Mouse (Mus musculus) midbrain, postnatal 0 days (tissue): ENCODE results near the gene Myh11. TPM values are rescaled to one million over a fixed set of nuclear protein-coding genes. Genes with fewer than 3 reads are reported as not detected.

Source experiments
- ATAC-seq: fragments of 200-750 bp; cut with Nextera tagmentation; 2 replicates; pipeline ENCODE4 v1.8.0; 2017; ENCODE audit warnings: moderate number of reproducible peaks, mild to moderate bottlenecking, moderate TSS enrichment, moderate library complexity; ENCODE audit not compliant: low FRiP score
- DNase-seq: peaks from one replicate; pipeline ENCODE4 v3.0.0-alpha.2; 2015; ENCODE audit warnings: low spot score
- H3K27ac ChIP-seq: fragments of 300-500 bp; sonication (generic); 2 replicates; pipeline ENCODE4 v1.5.1; 2014; ENCODE audit warnings: low read depth, mild to moderate bottlenecking, low read length, mixed read lengths
- H3K27me3 ChIP-seq: fragments of 300-500 bp; sonication (generic); 2 replicates; pipeline ENCODE4 v1.6.1; 2014; ENCODE audit warnings: low read length, control low read depth, mixed read lengths; ENCODE audit not compliant: insufficient read depth
- H3K36me3 ChIP-seq: fragments of 300-500 bp; sonication (generic); 2 replicates; pipeline ENCODE4 v1.6.1; 2014; ENCODE audit warnings: low read length, control low read depth, mixed read lengths; ENCODE audit not compliant: insufficient read depth
- H3K4me1 ChIP-seq: fragments of 300-500 bp; sonication (generic); 2 replicates; pipeline ENCODE4 v1.6.1; 2014; ENCODE audit warnings: mild to moderate bottlenecking, control low read depth, antibody characterized with exemption, low read length, mixed read lengths; ENCODE audit not compliant: insufficient read depth
- H3K4me2 ChIP-seq: fragments of 300-500 bp; sonication (generic); 2 replicates; pipeline ENCODE4 v1.6.1; 2014; ENCODE audit warnings: low read depth, mild to moderate bottlenecking, low read length, mixed read lengths; ENCODE audit not compliant: poor library complexity, severe bottlenecking
- H3K4me3 ChIP-seq: fragments of 300-500 bp; sonication (generic); 2 replicates; pipeline ENCODE4 v1.5.1; 2014; ENCODE audit warnings: low read depth, mild to moderate bottlenecking, low read length, moderate library complexity
- H3K9ac ChIP-seq: fragments of 300-500 bp; sonication (generic); replicated peaks from 2 replicates; pipeline ENCODE4 v1.6.1; 2014; ENCODE audit warnings: mild to moderate bottlenecking, low read length, moderate library complexity, mixed read lengths; ENCODE audit not compliant: poor library complexity, severe bottlenecking
- H3K9me3 ChIP-seq: fragments of 300-500 bp; sonication (generic); 2 replicates; pipeline ENCODE4 v1.6.1; 2016; ENCODE audit warnings: low read length, control low read depth
- CTCF ChIP-seq: IDR thresholded peaks from 2 replicates; pipeline ENCODE4 v1.5.1; 2016; ENCODE audit warnings: antibody characterized with exemption, mild to moderate bottlenecking
- WGBS: fragments of 180-500 bp; shearing (Covaris S2); extraction: QIAGEN DNeasy Blood & Tissue Kit; methylation state at CpG from one replicate; pipeline ENCODE4 v1.1.7; 2014; 5-methylcytosine and 5-hydroxymethylcytosine counted together
- polyA plus RNA-seq: library from polyadenylated mRNA; unstranded; fragments of >200 nt; fragmentation: Nextera tagmentation; extraction: Ambion mirVana; gene quantifications from 2 replicates; pipeline ENCODE4 v1.2.1, GENCODE M21; 2015
- total RNA-seq: library from RNA; depleted of rRNA; stranded (reverse); fragments of >200 nt; gene quantifications from 2 replicates; pipeline ENCODE4 v1.2.3, GENCODE M21; 2014

The Myh11 gene
- total and polyA plus RNA-seq, 2 experiments from 2014 or later: 0.62 to 0.82 TPM

- TF ChIP-seq CTCF: no peak
- ATAC-seq (no peak), DNase-seq (no peak)
- 51% methylated on average over 9 of the region's 9 CpGs for WGBS
- Histone ChIP-seq H3K9me3 (no peaks in the 10 kb centered on the region), H3K36me3 (no peaks in the 10 kb centered on the region), H3K4me1 (no peaks in the 10 kb centered on the region), H3K27ac (no peak overlapping the region), H3K4me3 (no peak overlapping the region), H3K4me2 (no peak overlapping the region), H3K27me3 (no peaks in the 10 kb centered on the region), H3K9ac (no peak overlapping the region)
These were observed 96.8 kb downstream of the Myh11 start for GRCm38 (mm10) chr16:14194164-14194950.

DNA sequence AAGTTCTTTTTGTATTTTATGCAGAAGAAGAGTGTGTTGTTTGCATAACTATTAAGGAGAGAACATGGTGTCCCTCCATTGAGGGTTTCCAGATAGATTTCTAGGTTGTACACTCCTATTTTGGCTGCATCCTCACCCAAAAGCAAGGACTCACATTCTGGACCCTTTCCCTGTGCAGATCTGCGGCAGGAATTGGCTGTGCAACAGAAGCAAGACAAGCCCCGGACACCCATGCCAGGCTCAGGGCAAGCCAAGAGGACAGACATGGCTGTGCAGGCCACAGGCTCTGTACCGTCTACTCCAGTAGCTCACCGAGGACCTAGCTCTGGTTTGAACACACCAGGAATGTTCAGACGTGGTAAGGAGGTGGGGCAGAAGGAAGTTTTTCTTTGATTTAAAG lies 105.7 kb downstream of the Myh11 start:
- no peak for DNase-seq
- Histone ChIP-seq H3K4me1 (no peaks in the 10 kb centered on the region), H3K9ac (no peak overlapping the region), H3K36me3 (no peaks in the 10 kb centered on the region), H3K4me3 (no peak overlapping the region), H3K9me3 (no peaks in the 10 kb centered on the region), H3K4me2 (no peak overlapping the region), H3K27ac (no peak overlapping the region), H3K27me3 (no peaks in the 10 kb centered on the region)
- WGBS: 93% methylated on average over 5 of the region's 5 CpGs
- no peak for TF ChIP-seq CTCF
- no peak for ATAC-seq

- no peaks in the 10 kb centered on the region for H3K27me3 ChIP-seq
- no peaks in the 10 kb centered on the region for H3K4me1 ChIP-seq
- DNase-seq (peak; percentile 21), ATAC-seq (no peak)
- no peak overlapping the region for H3K27ac ChIP-seq
- no peaks in the 10 kb centered on the region for H3K36me3 ChIP-seq
- H3K9ac ChIP-seq: no peak overlapping the region
- H3K9me3 ChIP-seq: no peaks in the 10 kb centered on the region
- TF ChIP-seq CTCF: no peak
- H3K4me3 ChIP-seq: no peak overlapping the region
- H3K4me2 ChIP-seq: no peak overlapping the region
- WGBS: 50% methylated on average over 1 of the region's 1 CpGs
These were observed 107.3 kb downstream of the Myh11 start for GRCm38 (mm10) chr16:14183856-14184255.

- H3K9me3 ChIP-seq: no peaks in the 10 kb centered on the region
- 96% methylated on average over 5 of the region's 5 CpGs for WGBS
- no peak overlapping the region for H3K9ac ChIP-seq
- no peak for DNase-seq
- no peak for TF ChIP-seq CTCF
- no peak overlapping the region for H3K27ac ChIP-seq
- no peak overlapping the region for H3K4me3 ChIP-seq
- H3K36me3 ChIP-seq: no peaks in the 10 kb centered on the region
- no peaks in the 10 kb centered on the region for H3K27me3 ChIP-seq
- ATAC-seq: no peak
- H3K4me1 ChIP-seq: no peaks in the 10 kb centered on the region
- no peak overlapping the region for H3K4me2 ChIP-seq
These were observed 108.8 kb downstream of the Myh11 start for GRCm38 (mm10) chr16:14182360-14182759.

DNA sequence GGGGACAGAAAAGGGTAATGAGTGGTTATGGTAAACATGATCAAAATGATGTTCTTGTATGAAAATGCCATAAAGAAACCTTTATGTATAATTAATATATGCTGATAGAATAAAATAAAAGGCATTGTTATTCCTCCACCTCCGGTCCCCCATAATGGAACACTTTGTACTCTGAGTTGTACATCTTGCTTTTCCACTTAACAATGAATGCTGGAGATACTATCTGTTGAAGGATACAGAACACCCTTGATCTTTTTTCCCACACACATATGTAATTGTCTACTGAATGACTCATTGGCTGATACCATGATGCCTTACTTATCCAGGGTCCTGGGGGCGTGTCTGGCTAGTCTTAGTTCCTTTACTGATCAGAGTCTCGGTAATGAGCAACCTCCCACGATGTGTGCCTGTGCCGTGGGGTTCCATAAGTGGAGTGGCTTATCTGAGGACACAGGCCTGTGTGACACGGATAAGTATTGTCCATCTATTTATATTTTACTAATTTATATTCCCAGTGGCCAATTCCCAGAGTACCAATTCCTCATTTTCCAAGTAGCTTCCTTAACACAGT lies 110.9 kb downstream of the Myh11 start:
- Histone ChIP-seq H3K9me3 (no peaks in the 10 kb centered on the region), H3K4me2 (no peak overlapping the region), H3K4me3 (no peak overlapping the region), H3K4me1 (no peaks in the 10 kb centered on the region), H3K36me3 (no peaks in the 10 kb centered on the region), H3K27ac (no peak overlapping the region), H3K9ac (no peak overlapping the region), H3K27me3 (no peaks in the 10 kb centered on the region)
- no peak for ATAC-seq
- TF ChIP-seq CTCF: no peak
- 79% methylated on average over 6 of the region's 6 CpGs for WGBS
- DNase-seq: no peak

- WGBS: 75% methylated on average over 3 of the region's 3 CpGs
These were observed 113.1 kb downstream of the Myh11 start for GRCm38 (mm10) chr16:14178041-14178440.

More at GRCm38 (mm10) chr16:14178041-14178440, 113.1 kb downstream of the Myh11 start:
- Histone ChIP-seq H3K36me3 (no peaks in the 10 kb centered on the region), H3K27ac (no peak overlapping the region), H3K9me3 (no peaks in the 10 kb centered on the region), H3K27me3 (no peaks in the 10 kb centered on the region), H3K4me2 (no peak overlapping the region), H3K4me1 (no peaks in the 10 kb centered on the region), H3K9ac (no peak overlapping the region), H3K4me3 (no peak overlapping the region)
- no peak for TF ChIP-seq CTCF
- DNase-seq (no peak), ATAC-seq (no peak)
